23 mouse cellular contexts compared by ENCODE assay signal in genomic region chr8:12264996-12265395, GRCm38 (mm10). TPM values are rescaled to one million over a fixed set of nuclear protein-coding genes. Genes with fewer than 3 reads are reported as not detected.
"Had no signal": no experiment of that assay in that cellular context is flagged by ENCODE, and none has a peak within 500 bp of the region (broad histone marks: within the 10 kb centered on the region; RNA-seq: fewer than 3 reads in every experiment).

No protein-coding gene starts in this region.

- H3K9ac ChIP-seq: liver, embryonic 15.5 days; liver, postnatal 0 days; lung, embryonic 15.5 days; midbrain, embryonic 13.5 days; neural tube, embryonic 12.5 days; stomach, embryonic 15.5 days had no signal

- H3K27me3 ChIP-seq: liver, embryonic 15.5 days; lung, embryonic 15.5 days; stomach, embryonic 15.5 days had no signal

- H3K4me1 ChIP-seq: liver, embryonic 15.5 days; lung, embryonic 15.5 days; megakaryocyte, embryonic 14.5 days; stomach, embryonic 15.5 days had no signal

- H3K4me2 ChIP-seq: liver, embryonic 15.5 days; lung, embryonic 15.5 days; midbrain, embryonic 13.5 days; neural tube, embryonic 12.5 days; stomach, embryonic 15.5 days had no signal

- H3K27ac ChIP-seq: liver, embryonic 15.5 days; lung, embryonic 15.5 days; macrophage; midbrain, embryonic 13.5 days; neural tube, embryonic 12.5 days; stomach, embryonic 15.5 days; stomach, postnatal 0 days had no signal

- H3K4me3 ChIP-seq: liver, embryonic 15.5 days; lung, embryonic 15.5 days; megakaryocyte, embryonic 14.5 days; midbrain, embryonic 13.5 days; neural tube, embryonic 12.5 days; stomach, embryonic 15.5 days had no signal

- H3K36me3 ChIP-seq: liver, embryonic 15.5 days; lung, embryonic 15.5 days; midbrain, embryonic 13.5 days; neural tube, embryonic 12.5 days; stomach, embryonic 15.5 days had no signal

- ATAC-seq: liver, postnatal 0 days; lung, postnatal 0 days; midbrain, embryonic 13.5 days; midbrain, embryonic 16.5 days had no signal

- DNase-seq: liver, postnatal 0 days; lung, adult 2 months; lung, postnatal 14 days; lung, postnatal 36 days; right cerebral cortex, postnatal 14 days; thymus, adult 2 months; thymus, postnatal 25 days; thymus, postnatal 4 days had no signal

- H3K9me3 ChIP-seq: liver, embryonic 15.5 days; lung, embryonic 15.5 days; megakaryocyte, embryonic 14.5 days; midbrain, embryonic 13.5 days; neural tube, embryonic 12.5 days; stomach, embryonic 15.5 days had no signal

RNA-seq across cellular contexts. Expression of gene A230072I06Rik, which starts 13.6 kb away (rescaled TPM):
- total RNA-seq: megakaryocyte progenitor cell, adult 5-6 weeks had no signal
- polyA plus RNA-seq: liver, embryonic 15.5 days; liver, postnatal 0 days; lung, adult 2 months; lung, embryonic 15.5 days; lung, postnatal 0 days; macrophage; midbrain, embryonic 16.5 days; neural tube, embryonic 12.5 days; neural tube, embryonic 14.5 days; spleen, adult 2 months; stomach, postnatal 0 days; testis, adult 2 months; thymus, adult 2 months; urinary bladder, adult 2 months had no signal
